Comparison of ENCODE assay signal across 11 mouse cellular contexts in genomic region chr1:169848254-169849015, GRCm38 (mm10).
DNase-seq lines count a peak whose midpoint lies in the region; ATAC-seq and TF ChIP-seq lines count a peak whose summit lies in the region.
"Had no signal": no experiment of that assay in that cellular context is flagged by ENCODE, and none has a peak within 500 bp of the region (broad histone marks: within the 10 kb centered on the region; RNA-seq: fewer than 3 reads in every experiment).

No protein-coding gene starts in this region.

- peaks cover 9% of the 10 kb centered on the region; the same call in 1 of the 2 replicates for H3K4me1 ChIP-seq in cerebellum, adult 2 months (ENCODE audit: control insufficient read depth, insufficient read depth, low read length)
- H3K4me1 ChIP-seq: liver, embryonic 15.5 days had no signal

- ATAC-seq in megakaryocyte progenitor cell, adult 5-6 weeks (replicated peaks; ENCODE audit: poor library complexity) = no peak

- DNase-seq in 3134 (ENCODE audit: extremely low read depth, insufficient read length, low spot score) (peak; percentile 30), NIH3T3 (ENCODE audit: low read depth) (peak; percentile 91)
- peak; percentile 38 to 73 for DNase-seq in cerebellum, adult 2 months
- DNase-seq in gastrocnemius, postnatal 14 days = peak; percentile 15
- no peak for DNase-seq in embryo, embryonic 10 days (ENCODE audit: low spot score)
- no peak for DNase-seq in c-Kit-positive CD71-positive TER-119-positive erythroid progenitor cells, embryonic 14.5 days (ENCODE audit: low spot score)
- DNase-seq: heart, postnatal 14 days; kidney, postnatal 10 days had no signal

- no peak for TF ChIP-seq POLR2A in cerebellum, adult 2 months (IDR thresholded peaks at IDR 0.05; ENCODE audit: borderline replicate concordance, insufficient read depth, low read length)

- H3K27ac ChIP-seq in cerebellum, adult 2 months (ENCODE audit: insufficient read depth, low read length) = no peak overlapping the region
- H3K27ac ChIP-seq: embryonic facial prominence, embryonic 15.5 days; liver, embryonic 15.5 days had no signal

- no peak for TF ChIP-seq CTCF in cerebellum, adult 2 months (IDR thresholded peaks at IDR 0.05; ENCODE audit: borderline replicate concordance, insufficient read depth, low read depth, low read length)

- intact Hi-C loops in gastrocnemius, postnatal 14 days (cut with DNase I; ENCODE audit: low total_unique reads) = no loop called here

- no peak overlapping the region for H3K4me3 ChIP-seq in cerebellum, adult 2 months (replicated peaks; ENCODE audit: insufficient read depth, low read depth, low read length)
- H3K4me3 ChIP-seq: embryonic facial prominence, embryonic 15.5 days; liver, embryonic 15.5 days had no signal

- no peaks in the 10 kb centered on the region for H3K27me3 ChIP-seq in cerebellum, adult 2 months (ENCODE audit: control insufficient read depth, insufficient read depth, low read length)
- H3K27me3 ChIP-seq: embryonic facial prominence, embryonic 15.5 days; liver, embryonic 15.5 days had no signal

- 34% methylated on average over 10 of the region's 10 CpGs for WGBS in cerebellum, adult 2 months

Comparison
In these comparisons a context has a peak if more than half of its experiments do, and no peak if none do; other contexts are left out.
1. DNase-seq: peak in 3134 (single experiment), NIH3T3 (single experiment), cerebellum, adult 2 months (2 of 2) and gastrocnemius, postnatal 14 days (single experiment); none in embryo, embryonic 10 days (single experiment) and c-Kit-positive CD71-positive TER-119-positive erythroid progenitor cells, embryonic 14.5 days (single experiment).